In genomic region chr9:58158541-58159311, GRCm38 (mm10) we compare ENCODE assay signal across 8 mouse cellular contexts. TPM values are rescaled to one million over a fixed set of nuclear protein-coding genes. Genes with fewer than 3 reads are reported as not detected.
DNase-seq lines count a peak whose midpoint lies in the region; TF ChIP-seq lines count a peak whose summit lies in the region.

No protein-coding gene starts in this region.

- H3K27me3 ChIP-seq in liver, adult 2 months (ENCODE audit: control insufficient read depth, insufficient read depth, low read length): no peaks in the 10 kb centered on the region
- no peaks in the 10 kb centered on the region for H3K27me3 ChIP-seq in small intestine, adult 2 months (ENCODE audit: control insufficient read depth, insufficient read depth, low read length)

- no peak for DNase-seq in layer of hippocampus, adult 2 months (ENCODE audit: low spot score in 2 of 2)
- DNase-seq in layer of hippocampus, postnatal 14 days (ENCODE audit: low spot score in 2 of 2): no peak
- peak; percentile 49 for DNase-seq in fibroblast of lung, adult 2 months (ENCODE audit: low read depth)
- peak; percentile 48 for DNase-seq in heart, postnatal 25 days (ENCODE audit: low spot score)
- DNase-seq in liver, adult 2 months (ENCODE audit: extremely low read depth, low read depth, low spot score): peak; percentile 21
- DNase-seq in layer of hippocampus, adult 9-10 months (ENCODE audit: low spot score): no peak
- DNase-seq in adrenal gland, postnatal 10 days: no peak

- H3K9ac ChIP-seq in liver, adult 2 months (ENCODE audit: low read depth, low read length): no peak overlapping the region

- H3K4me1 ChIP-seq in liver, adult 2 months (ENCODE audit: control insufficient read depth, insufficient read depth, low read length): no peaks in the 10 kb centered on the region
- peaks cover 6% of the 10 kb centered on the region; the same call in 1 of the 2 replicates for H3K4me1 ChIP-seq in small intestine, adult 2 months (ENCODE audit: control insufficient read depth, insufficient read depth, insufficient read length, low read length)

- H3K27ac ChIP-seq in layer of hippocampus, adult 2 months: peak overlapping the region; percentile 83
- H3K27ac ChIP-seq in liver, adult 2 months (replicated peaks; ENCODE audit: insufficient read depth, low read depth, low read length): no peak overlapping the region; the same call in 1 of the 2 replicates
- peak overlapping the region; percentile 74 for H3K27ac ChIP-seq in small intestine, adult 2 months (ENCODE audit: insufficient read depth, low read depth, low read length)

- intact Hi-C loops in heart, postnatal 25 days (cut with DNase I): loop anchor here (5.0 kb wide), 1 partner anchor 154 kb away; the partner anchor contains the start of gene Loxl1

- TF ChIP-seq CTCF in layer of hippocampus, adult 2 months (conservative IDR thresholded peaks at IDR 0.05): no peak
- TF ChIP-seq CTCF in liver, adult 2 months (IDR thresholded peaks at IDR 0.05; ENCODE audit: low read depth, low read length): no peak
- no peak for TF ChIP-seq CTCF in small intestine, adult 2 months (IDR thresholded peaks at IDR 0.05; ENCODE audit: extremely low read depth, insufficient read length, insufficient replicate concordance, low read depth, low read length)

- H3K4me3 ChIP-seq in layer of hippocampus, adult 2 months: no peak overlapping the region
- no peak overlapping the region; the same call in 1 of the 2 replicates for H3K4me3 ChIP-seq in liver, adult 2 months (ENCODE audit: insufficient read depth, low read depth, low read length)
- peak overlapping the region; percentile 44 for H3K4me3 ChIP-seq in small intestine, adult 2 months (ENCODE audit: low read depth, low read length)

- 50% methylated on average over 7 of the region's 7 CpGs for WGBS in liver, adult 2 months
- 33% methylated on average over 7 of the region's 7 CpGs for WGBS in small intestine, adult 2 months

- no peak for TF ChIP-seq POLR2A in liver, adult 2 months (IDR thresholded peaks at IDR 0.05; ENCODE audit: extremely low read depth, insufficient read depth, low read length)
- no peak for TF ChIP-seq POLR2A in small intestine, adult 2 months (IDR thresholded peaks at IDR 0.05; ENCODE audit: low read depth, low read length)

- no peaks in the 10 kb centered on the region for H3K36me3 ChIP-seq in liver, adult 2 months (ENCODE audit: control insufficient read depth, insufficient read depth, low read length)
- H3K36me3 ChIP-seq in small intestine, adult 2 months (ENCODE audit: control insufficient read depth, insufficient read depth, low read length): no peaks in the 10 kb centered on the region

- H3K79me2 ChIP-seq in liver, adult 2 months (ENCODE audit: control insufficient read depth, insufficient read depth, low read length): no peaks in the 10 kb centered on the region

RNA-seq across cellular contexts. Expression of gene Ccdc33, which starts 40.1 kb away (rescaled TPM):
- total RNA-seq in layer of hippocampus, adult 2 months (2021): under 1 TPM; 0.29 to 0.49 TPM
- 1 to 10 TPM in 1 of 2 experiments, under 1 TPM in 1; 0.64 to 1.7 TPM for total RNA-seq in layer of hippocampus, postnatal 14 days (2021)
- not detected for total RNA-seq in heart, postnatal 25 days (2021)
- total RNA-seq in liver, adult 2 months (2014; rRNA removed): not detected in 2 replicates
- not detected in 2 replicates for polyA plus RNA-seq in liver, adult 2 months (2012; rRNA removed)
- polyA plus RNA-seq in small intestine, adult 2 months (2012; rRNA removed): not detected in 2 replicates
- under 1 TPM in 1 of 2 experiments, not detected in 1; 0.12 TPM for total RNA-seq in adrenal gland, postnatal 10 days (2021)

RNA-seq across cellular contexts. Expression of gene Islr, which starts 45.4 kb away (rescaled TPM):
- 10 to 100 TPM; 12.8 to 14.2 TPM for total RNA-seq in layer of hippocampus, adult 2 months (2021)
- total RNA-seq in layer of hippocampus, postnatal 14 days (2021): 10 to 100 TPM; 10.8 to 15.5 TPM
- total RNA-seq in heart, postnatal 25 days (2021): 10 to 100 TPM; 31.4 to 33.0 TPM
- 1.4 and 1.5 TPM in 2 replicates for total RNA-seq in liver, adult 2 months (2014; rRNA removed)
- 6.8 and 7.7 TPM in 2 replicates for polyA plus RNA-seq in liver, adult 2 months (2012; rRNA removed)
- 27.5 and 31.4 TPM in 2 replicates for polyA plus RNA-seq in small intestine, adult 2 months (2012; rRNA removed)
- total RNA-seq in adrenal gland, postnatal 10 days (2021): 10 to 100 TPM; 46.5 to 47.1 TPM

RNA-seq across cellular contexts. Expression of gene Islr2, which starts 45.4 kb away (rescaled TPM):
- 100 to 1,000 TPM; 134 to 136 TPM for total RNA-seq in layer of hippocampus, adult 2 months (2021)
- 100 to 1,000 TPM; 193 to 208 TPM for total RNA-seq in layer of hippocampus, postnatal 14 days (2021)
- 1 to 10 TPM; 1.0 to 1.2 TPM for total RNA-seq in heart, postnatal 25 days (2021)
- 0.07 TPM in 1 of 2 replicates, not detected in the other for total RNA-seq in liver, adult 2 months (2014; rRNA removed)
- polyA plus RNA-seq in liver, adult 2 months (2012; rRNA removed): not detected in 2 replicates
- 0.91 and 1.3 TPM in 2 replicates for polyA plus RNA-seq in small intestine, adult 2 months (2012; rRNA removed)
- 10 to 100 TPM in 1 of 2 experiments, 1 to 10 TPM in 1; 5.0 to 11.0 TPM for total RNA-seq in adrenal gland, postnatal 10 days (2021)

Comparison
In these comparisons a context has a peak if more than half of its experiments do, and no peak if none do; other contexts are left out.
1. DNase-seq: peak in fibroblast of lung, adult 2 months (single experiment), heart, postnatal 25 days (single experiment) and liver, adult 2 months (single experiment); none in layer of hippocampus, adult 2 months (0 of 2), layer of hippocampus, postnatal 14 days (0 of 2), layer of hippocampus, adult 9-10 months (single experiment) and adrenal gland, postnatal 10 days (single experiment).
2. RNA of gene Islr2, which starts 45.4 kb away (total RNA-seq): 193 to 208 TPM in layer of hippocampus, postnatal 14 days and 134 to 136 TPM in layer of hippocampus, adult 2 months; 5.0 to 11.0 TPM in adrenal gland, postnatal 10 days, 1.0 to 1.2 TPM in heart, postnatal 25 days and 0.07 TPM in liver, adult 2 months; every median in the first group is over 10 times any median in the second.